Mouse (Mus musculus) right cerebral cortex, adult 18-20 months (tissue): Measurements from ENCODE around the gene Lrit2.

Experiments
- DNase-seq: peaks from one replicate; pipeline ENCODE4 v3.0.0; 2022; ENCODE audit warnings: mixed read lengths

Gene Lrit2

DNA sequence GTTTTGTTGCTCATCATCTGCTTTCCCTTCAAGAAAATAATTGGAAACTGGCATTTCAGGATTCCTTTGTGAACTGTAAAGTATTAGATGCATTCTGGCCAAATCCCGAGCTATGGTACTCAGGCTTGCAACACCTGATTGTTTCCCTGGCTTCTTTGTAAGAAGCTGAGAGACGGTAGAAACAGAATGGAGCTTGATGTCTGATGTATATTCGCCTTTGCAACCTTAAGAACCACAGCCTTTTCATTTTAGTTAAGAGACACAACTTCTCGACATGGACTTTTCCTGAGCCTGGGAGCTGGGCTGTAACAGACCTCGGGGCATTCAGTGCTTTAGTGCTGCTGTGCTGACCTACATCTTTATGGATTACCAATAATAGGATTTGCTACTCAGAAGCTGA lies at the start of gene Lrit2:
Gene Lrit2, plus strand, starts transcription at position 301 of the 400 bp plus-strand sequence.
- no peak for DNase-seq

DNA sequence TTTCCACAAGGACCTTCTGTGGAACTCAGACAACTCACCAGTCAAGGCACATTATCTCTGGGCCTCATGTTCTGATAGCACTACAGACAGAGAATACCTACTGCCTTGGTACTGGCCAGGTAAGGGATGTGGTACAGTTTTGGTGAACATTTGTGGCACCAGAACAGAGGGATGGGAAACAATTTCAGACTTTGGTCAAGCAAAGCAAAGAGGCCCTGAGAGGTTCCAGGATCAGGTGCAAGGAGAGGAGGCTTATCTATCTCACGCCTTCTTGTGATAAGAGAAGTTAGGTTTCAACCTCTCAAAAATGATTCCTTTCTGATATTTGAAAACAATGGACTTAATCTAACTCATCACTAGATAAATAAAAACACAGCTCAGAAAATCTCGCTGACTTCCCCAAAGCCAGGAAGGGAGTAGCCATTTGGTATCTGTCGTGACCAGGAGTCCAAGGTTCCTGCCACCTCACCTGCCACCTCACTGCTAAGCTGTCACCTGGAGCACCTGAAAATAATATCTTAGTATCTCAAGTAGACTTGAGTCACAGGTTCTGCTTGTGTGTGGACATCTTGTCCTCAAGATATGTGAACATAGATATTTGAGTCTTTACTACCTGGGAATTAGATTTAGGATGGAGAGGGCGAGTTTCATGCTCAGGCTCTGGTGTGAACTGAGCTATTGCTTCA lies 40.3 kb upstream of the Lrit2 start:
- DNase-seq, result no peak

DNA sequence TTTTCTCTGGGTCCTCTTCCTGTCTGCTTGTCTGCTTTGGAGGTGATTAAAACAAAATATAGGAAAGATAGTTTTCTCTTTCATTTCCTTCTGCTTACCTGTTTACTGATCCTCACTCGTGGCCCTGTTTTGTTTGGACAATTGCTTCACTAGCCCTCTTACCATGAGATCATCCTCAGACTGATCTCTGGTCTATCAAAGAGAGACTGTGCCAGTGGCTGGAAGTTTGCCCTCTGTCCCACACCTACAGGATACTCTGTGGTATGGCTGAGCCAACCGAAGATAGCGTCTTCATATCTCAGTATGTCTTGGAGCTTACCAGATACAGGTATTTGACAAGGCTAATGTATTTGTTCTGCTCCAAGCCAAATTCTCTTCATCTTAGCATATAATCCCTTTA lies 39.8 kb upstream of the Lrit2 start:
- DNase-seq, result no peak

DNA sequence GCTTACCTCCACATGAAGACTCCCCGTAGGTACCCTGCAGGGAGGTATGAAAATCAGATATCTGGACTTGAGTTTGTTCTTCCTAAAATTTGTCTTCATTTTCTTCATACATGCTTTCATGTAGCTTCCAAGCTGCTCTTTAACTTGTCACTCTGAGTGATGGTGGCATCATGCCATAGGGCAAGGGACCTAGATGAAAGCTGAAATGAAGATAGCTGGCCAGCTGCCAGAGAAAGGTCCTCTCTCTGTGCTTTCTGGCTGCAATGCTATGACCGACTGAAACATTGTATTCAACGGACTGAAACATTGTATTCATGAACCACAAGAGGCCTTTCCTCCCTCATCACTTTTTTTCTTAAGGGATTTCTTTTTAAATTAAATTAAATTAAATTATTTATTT lies 39.2 kb upstream of the Lrit2 start:
- DNase-seq, result no peak

DNA sequence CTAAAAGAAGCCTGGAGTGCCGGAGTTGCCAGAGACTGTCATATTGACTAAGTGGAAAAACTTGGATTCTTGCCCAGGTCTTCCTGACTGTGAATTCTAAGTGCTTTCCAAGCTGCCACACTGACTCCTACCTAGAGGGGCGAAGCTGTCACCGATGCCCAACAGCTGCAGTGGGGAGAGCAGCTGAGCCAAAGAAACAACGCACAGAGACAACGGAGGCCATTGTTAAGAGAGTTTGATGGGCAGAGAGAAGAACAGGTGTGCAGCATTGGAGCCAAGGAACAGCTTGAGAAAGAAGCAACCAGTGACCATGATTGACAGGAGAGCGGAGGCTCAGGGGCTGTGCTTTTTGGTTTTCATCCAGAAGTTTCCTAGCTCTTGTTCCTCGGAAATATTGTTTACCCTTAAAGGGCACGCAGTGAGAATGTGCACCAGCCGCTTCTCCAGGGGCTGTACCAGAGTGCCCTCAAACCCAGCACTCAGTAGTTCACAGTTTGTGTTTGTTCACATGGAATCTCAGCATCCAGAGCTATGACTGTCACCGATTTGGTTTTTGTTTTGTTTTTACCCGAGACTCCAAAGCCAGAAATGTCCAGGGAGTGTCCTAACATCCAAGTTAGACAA lies 35.1 kb upstream of the Lrit2 start:
- DNase-seq, result no peak

DNA sequence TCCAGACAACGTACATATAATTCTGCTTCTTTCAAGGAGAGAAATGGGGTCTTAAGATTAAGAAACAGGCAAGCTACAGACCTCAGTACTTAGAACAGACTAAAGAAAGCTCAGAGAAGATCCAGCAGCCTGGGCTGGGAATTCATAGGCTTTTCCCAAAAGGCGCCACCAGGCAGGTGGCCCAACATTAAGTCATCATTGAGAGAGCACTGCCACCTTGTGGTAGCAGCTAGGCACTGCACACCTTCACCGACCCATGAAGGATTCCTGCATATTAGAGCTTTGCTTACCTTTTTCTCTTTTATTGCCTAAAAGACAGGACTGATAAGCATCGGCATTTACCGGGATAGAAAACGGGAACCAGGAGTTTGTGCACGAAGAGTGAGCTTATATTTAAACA lies 34.5 kb upstream of the Lrit2 start:
- peak; percentile 80 for DNase-seq

DNA sequence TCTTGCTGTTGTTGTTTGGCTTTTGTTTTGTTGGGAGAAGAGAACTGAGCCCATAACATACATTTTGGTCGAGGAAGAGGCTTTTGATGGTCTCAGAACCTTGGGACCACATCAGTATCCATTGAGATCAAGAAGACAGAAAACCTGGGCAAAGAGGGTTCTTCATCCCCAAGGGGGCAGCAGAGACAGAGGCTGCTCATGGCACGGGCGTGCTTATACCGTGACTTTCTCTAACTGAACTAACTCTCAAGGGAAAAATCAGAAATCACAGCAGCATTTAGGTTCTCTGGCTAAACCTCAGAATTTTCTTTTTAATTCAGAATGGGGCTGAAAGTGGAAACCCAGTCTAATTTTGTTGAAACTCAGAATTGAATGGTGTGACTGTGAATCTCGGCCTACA lies 33.3 kb upstream of the Lrit2 start:
- DNase-seq, result no peak

DNA sequence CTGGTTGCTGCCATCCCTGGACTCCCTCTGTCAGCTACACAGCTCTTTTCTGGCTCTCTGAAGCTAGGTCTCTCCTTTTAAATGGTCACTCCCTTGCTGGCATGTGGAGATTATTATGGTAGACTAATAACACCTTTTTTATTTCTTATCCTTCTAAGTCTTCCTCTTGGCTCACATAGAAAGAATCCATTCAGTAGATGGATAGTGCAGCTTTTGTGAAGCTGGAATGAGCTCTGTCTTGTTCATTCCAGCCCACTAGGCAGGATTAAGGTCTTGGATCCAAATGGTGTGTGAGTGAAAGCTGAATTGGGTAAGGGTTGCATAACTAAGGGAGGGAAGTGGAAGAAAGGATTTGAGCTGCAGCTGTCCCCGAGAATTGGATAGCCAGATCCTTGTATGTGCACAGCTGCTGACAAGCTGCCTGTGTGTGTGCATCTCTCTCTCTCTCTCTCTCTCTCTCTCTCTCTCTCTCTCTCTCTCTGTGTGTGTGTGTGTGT lies 18.8 kb upstream of the Lrit2 start, which contains the start of gene Rgr:
Gene Rgr, minus strand, starts transcription at position 51 of the 497 bp plus-strand sequence.
- DNase-seq, result no peak

DNA sequence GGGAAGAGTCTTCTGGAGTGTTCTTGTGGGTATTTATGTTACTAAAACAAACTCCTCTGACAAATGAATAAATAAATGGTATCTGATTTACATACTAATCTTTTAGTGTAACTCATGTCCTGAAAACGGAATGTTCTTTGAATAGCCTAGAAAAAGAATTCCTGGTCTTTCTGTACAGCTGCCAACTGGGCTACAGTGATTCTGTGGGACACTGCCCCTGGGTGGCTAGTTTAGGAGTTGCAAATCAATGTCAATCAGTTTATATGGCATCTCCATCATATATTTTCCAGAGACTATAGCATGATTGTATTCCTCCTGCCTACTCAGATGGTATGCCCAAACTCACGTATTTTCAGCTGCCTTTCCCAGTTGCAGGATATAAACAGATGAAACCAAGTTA lies 2.9 kb upstream of the Lrit2 start:
- DNase-seq, result no peak

DNA sequence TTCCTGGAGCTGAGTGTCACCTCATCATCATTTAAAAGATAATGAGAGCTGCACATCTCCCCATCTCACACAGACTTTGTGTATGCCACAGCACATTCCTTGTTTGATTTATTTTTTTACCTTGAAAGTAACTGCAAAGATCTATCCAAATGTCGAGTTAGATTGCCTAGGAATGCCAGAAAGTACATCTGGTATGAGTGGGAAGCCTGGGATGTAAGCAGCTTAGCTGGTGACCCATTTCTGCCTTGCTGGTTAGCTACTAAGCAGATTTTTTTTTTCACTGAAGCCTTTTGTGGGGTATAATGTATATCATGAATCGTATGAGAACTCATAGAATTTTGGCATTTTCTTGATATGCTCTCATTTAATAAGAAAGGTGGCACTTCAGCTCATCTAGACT lies 1.1 kb upstream of the Lrit2 start:
- peak; percentile 51 for DNase-seq

DNA sequence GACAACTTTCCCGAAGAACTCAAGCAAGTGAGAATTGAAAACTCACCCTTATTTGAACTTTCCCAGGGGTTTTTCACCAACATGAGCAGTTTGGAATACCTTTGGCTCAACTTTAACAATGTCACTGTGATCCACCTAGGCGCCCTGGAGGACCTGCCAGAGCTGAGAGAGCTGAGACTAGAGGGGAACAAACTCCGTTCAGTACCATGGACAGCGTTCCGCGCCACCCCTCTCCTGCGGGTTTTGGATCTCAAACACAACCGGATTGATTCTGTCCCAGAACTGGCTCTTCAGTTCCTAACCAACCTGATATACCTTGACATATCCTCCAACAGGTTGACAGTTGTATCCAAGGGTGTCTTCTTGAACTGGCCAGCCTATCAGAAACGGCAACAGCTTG lies 787 bp downstream of the Lrit2 start:
- DNase-seq, result no peak

DNA sequence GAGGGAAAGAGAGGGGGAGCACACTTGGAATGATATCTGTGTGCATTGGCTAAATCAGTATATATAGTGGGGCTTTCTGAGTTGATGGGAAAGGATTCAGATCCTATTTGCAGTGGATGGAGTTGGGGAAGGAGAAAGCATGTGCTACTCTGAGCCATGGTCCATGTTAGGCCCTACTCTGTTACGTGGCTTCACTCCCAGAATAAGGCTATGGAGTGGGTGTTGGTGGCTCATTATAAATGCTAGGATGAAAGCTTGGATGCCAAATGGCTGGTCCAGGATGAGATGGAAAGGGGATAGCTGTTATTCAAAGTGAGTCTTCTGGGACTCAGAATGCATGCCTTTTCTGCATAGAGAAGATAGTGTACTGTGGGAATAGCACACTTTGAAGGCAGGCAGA lies 13.0 kb downstream of the Lrit2 start:
- DNase-seq, result no peak

DNA sequence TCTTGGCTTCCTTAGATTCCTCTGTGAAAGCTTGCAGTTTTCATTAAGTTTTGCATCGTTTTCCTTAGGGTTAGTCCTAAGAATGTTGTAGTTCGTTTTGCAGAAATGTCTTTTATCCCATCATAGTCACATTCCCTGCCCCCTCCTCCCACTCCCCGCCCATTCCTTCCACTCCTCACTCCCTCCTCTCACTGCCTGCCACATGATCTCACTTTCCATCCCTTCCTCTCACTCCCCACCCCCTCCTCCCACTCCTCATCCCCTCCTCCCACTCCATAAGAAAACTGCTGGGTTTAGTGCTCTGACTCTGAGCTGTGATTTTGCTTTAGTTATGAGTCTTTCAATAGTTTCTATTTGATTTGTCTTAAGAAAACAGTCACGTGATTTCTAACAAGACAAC lies 16.0 kb downstream of the Lrit2 start:
- no peak for DNase-seq

DNA sequence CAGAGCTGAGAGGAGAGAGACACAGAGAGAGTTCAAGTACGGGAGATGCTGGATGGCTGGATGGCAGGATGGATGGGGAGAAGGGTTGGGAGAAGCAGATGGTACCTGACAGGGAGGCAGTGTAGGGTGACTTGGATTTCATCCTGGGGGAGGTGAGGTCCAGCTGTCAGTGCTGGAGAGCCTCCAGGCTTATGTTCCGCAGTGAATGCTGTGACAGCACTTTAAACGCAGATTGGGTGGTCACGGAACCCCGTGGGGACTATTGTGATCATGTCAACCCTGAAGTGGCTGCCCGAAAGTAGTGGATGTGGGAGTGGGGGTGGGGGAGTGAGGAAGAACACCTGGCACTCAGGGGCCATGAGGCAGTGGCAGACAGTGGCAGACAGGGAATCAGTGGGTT lies 26.7 kb downstream of the Lrit2 start:
- no peak for DNase-seq

DNA sequence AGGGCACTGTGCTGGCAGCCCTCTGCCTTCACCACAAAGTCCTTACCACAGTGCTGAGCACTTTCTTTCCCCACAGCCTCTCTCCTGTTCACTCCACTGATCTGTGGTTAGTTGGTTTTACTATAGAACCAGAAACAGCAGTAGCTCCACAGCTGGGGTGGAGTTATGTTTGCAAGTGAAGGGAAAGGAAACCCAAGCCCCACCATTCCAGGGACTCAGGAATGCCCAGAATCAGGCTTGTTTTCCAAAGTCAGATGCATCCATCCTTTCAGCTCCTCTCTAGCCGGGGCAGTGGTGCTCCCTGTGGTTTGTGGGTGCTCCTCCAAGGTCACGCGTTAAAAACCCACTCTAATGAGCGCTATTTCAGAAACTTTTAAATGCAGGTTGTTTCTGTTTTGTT lies 27.8 kb downstream of the Lrit2 start:
- no peak for DNase-seq

DNA sequence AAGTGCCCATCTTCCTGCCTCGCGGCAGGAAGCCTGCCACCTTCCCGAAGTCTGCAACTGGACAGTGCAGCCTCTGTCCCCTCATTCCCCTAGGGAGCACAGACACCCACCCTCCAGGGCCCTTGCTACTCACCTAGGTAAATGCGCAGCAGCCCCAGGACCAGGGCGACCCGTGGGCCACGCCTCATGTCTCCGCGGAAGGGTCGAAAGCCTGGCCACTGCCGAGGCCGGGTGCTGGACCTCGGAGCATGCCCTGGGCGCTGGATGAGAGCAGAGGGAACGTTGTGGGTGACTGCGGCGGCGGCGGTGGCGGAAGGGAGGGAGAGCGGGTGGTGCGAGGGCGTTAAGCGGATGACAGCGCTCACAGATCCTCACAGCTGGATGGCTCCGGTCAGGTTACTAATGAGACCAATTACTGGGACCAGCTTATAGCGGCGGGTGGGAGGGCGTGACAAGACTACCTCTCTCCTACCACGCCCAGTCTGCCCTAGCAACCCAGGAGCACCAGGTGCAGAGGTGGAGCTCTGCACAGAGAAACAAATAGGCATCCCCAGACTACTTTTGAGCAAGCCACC lies 30.3 kb downstream of the Lrit2 start, which contains the start of gene Cdhr1:
Gene Cdhr1, minus strand, starts transcription at position 392 of the 575 bp plus-strand sequence.
- peak; percentile 31 for DNase-seq

DNA sequence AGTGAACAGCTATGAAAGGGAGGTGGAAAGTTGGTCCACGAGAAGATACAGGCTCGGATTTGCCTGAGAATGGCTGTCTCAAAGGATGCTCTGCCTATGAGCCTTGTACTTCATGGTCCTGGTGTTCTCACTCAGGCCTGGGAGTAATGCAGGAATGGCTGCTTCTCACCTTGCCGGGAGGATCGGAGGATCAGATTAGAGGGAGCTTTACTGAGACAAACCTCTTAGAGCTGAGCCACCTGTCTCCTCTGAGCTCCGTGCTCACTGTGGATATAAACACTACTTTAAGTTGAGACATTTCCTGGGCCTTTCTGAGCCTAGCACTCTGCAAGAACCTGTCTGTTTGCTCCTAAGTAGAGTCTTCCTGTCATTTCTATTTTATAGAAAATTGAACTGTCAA lies 33.8 kb downstream of the Lrit2 start:
- DNase-seq, result no peak

DNA sequence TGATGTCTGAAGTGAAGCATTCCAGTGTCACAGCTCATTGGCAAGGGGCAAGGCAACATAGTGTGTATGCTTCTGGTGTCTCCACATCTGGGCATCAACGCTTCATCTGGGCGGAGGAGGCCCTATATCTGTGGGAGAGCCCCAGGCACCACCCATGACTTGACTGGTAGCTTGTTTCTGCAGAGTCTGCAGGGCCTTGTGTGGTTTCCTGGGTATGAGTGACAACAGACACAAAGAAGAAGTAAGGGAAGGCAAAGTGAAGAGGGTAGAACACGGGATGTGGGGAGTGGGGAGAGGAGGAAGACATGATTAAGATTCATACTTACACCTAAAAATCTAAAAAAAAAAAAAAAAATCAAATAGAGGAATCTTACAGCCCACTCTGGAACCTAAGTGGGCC lies 34.8 kb downstream of the Lrit2 start:
- no peak for DNase-seq

DNA sequence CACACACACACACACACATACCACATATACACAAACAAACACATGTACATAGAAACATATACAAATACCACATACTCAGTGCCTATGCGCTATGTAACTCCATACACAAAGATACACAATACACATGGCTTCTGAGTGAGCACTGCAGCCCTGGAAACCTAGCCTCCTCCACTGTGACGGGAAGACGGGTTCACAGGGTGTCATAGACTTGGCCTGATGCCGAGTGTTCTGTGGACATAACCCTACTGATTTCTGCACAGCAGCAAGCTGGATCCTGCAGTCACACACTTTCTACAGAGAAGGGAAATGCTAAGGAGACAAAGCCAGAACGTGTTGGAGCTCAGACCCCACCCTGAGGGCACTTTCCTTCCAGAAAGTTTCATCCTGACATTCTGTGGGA lies 37.0 kb downstream of the Lrit2 start:
- DNase-seq, result no peak

DNA sequence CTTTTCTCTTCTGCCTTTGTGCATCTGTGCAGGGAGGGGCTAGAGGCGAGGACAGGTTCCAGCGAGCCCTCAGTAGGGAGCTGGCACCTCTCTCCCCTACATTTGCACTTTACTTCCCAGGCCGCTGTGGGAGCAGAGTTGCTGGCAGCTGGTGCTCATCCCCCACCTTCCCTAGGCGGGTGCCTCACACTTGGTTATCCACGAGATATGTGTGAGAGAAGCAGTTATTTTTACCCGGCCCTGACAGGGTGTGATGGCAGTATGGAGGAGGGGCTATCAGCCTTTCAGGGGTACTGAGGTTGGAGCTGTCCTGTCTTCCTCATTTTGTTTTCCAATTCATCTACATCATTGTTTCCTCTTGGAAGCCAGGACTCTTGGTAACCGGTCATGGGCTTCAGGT lies 38.1 kb downstream of the Lrit2 start:
- DNase-seq, result peak; percentile 38

DNA sequence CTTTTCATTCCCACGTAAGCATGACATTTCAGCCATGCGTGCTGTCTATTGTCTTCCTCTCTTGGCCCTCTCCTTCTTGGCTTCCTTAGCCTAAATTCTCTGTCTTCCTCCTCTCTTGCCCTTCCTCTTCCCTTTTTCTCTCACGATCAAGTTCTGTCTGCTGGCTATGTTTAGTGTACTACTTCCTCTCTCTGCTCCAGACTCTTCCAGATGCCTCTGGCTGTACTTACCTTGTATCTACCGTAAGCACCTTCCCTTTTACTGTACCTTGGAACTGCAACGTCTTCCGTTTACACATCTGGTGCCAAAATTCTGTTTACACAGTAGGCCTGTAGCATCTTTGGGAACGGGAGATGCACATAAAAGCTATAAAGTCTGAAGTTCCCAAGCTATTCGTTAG lies 41.7 kb downstream of the Lrit2 start:
- no peak for DNase-seq

DNA sequence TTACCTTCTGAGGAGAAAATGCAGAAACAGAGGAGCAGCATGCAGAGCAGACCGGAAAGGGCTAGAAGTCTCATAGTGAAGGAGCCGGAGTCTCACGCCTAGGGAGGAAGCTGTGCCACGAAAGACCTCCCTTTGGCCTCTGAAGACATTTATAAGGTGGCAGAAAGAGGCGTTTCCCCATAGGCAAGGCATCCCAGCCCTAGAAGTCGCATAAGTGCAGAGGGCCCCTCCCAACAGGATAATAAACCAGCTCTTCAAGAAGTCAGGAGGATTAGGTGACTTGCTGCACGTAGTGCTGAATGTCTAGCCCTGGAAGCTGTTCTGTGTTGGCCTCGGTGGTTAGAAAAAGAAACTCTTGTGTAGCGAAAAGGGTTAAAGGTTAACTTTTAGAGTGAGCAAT lies 42.2 kb downstream of the Lrit2 start:
- no peak for DNase-seq

DNA sequence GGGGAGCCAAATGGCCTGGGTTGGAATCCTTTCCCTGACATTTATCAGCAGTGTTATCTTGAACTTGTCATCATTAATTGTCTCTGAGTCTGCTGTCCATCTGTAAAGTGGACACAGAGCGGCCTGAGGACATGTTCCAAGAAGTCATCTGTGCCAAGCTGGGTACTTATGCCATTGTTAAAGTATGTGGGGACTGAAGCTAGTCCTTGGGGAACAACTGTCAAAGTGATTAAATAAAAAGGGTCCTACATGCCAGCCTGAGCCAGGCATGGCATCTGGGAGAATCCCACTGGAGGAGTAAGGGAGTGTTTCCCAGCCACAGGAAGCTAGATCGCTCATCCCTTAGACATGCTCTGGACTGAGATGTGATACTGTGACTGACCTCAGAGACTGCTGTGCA lies 42.7 kb downstream of the Lrit2 start:
- no peak for DNase-seq

DNA sequence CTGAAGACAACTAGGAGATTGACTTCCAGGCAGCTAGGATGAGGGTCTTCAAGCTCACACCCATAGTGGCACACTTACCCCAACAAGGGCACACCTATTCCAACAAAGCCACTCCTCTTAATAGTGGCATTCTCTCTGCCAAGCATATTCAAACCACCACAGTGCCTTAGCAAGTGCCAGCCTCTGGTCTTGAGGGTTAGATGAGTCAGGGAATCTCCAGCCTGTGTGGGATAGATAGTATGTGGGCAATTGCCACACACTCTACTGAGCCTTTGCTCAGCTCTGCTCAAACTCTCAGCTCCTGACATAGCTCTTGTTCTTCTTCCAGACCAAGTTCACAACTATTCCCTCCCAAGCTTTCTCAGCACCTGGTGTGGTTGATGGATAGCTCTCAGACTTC lies 43.6 kb downstream of the Lrit2 start:
- DNase-seq, result no peak
